ENCODE assay signal across 13 mouse cellular contexts in the genomic region with DNA sequence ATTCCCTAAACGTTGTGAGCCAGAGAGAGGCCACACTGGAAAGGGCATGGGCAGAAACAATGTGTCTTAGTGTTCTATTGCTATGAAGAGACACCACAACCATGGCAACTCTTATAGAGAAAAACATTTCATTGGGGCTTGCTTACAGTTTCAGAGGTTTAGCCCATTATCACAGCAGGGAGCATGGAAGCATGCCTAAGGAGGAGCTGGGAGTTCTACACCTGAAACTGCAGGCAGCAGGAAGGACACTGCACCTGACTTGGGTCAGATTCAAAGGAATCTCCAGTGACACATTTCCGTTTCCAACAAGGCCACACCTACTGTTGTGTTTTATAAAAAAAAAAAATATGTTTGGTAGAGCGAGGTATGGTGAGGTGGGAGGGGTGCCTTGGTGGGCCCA.
DNase-seq lines count a peak whose midpoint lies in the region.
"Had no signal": no experiment of that assay in that cellular context is flagged by ENCODE, and none has a peak within 500 bp of the region (broad histone marks: within the 10 kb centered on the region; RNA-seq: fewer than 3 reads in every experiment).

No protein-coding gene starts in this region.

- DNase-seq in retina, postnatal 1 day = peak; percentile 32
- no peak for DNase-seq in retina, embryonic 14.5 days (ENCODE audit: low spot score)
- peak; percentile 72 for DNase-seq in ES-CJ7 (ENCODE audit: low read depth, low spot score)
- peak; percentile 42 for DNase-seq in ZHBTc4 (ENCODE audit: low read depth, low spot score)
- no peak for DNase-seq in testis, postnatal 10 days (ENCODE audit: low spot score)
- DNase-seq in lung, postnatal 10 days = no peak
- DNase-seq: adrenal gland, adult 8-10 months; adrenal gland, postnatal 25 days; gastrocnemius, postnatal 10 days; gastrocnemius, postnatal 36 days; heart, adult 2 months; heart, postnatal 14 days; heart, postnatal 4 days had no signal

Comparison
In these comparisons a context has a peak if more than half of its experiments do, and no peak if none do; other contexts are left out.
1. DNase-seq: peak in retina, postnatal 1 day (single experiment), ES-CJ7 (single experiment) and ZHBTc4 (single experiment); none in retina, embryonic 14.5 days (single experiment), testis, postnatal 10 days (single experiment) and lung, postnatal 10 days (single experiment).